Mouse (Mus musculus) CH12F3 (cell line): ENCODE measurements around the gene Apod.
"Not testable (repeated sequence)": the region's sequence is repeated elsewhere in the genome, so short reads cannot be mapped to it uniquely, and the experiment has no call there.

ENCODE experiments used
- in situ Hi-C: fragments of 300-500 bp; cut with MboI; formaldehyde crosslinking; loops from 2 replicates; pipeline ENCODE4 v1.14.3; 2020; ENCODE audit warnings: low sequenced_read_pairs

Gene Apod

GRCm38 (mm10) chr16:31314497-31315233, at the start of gene Apod:
Gene Apod, minus strand, starts transcription at chr16:31314808.
- in situ Hi-C loops: no loop called here

DNA sequence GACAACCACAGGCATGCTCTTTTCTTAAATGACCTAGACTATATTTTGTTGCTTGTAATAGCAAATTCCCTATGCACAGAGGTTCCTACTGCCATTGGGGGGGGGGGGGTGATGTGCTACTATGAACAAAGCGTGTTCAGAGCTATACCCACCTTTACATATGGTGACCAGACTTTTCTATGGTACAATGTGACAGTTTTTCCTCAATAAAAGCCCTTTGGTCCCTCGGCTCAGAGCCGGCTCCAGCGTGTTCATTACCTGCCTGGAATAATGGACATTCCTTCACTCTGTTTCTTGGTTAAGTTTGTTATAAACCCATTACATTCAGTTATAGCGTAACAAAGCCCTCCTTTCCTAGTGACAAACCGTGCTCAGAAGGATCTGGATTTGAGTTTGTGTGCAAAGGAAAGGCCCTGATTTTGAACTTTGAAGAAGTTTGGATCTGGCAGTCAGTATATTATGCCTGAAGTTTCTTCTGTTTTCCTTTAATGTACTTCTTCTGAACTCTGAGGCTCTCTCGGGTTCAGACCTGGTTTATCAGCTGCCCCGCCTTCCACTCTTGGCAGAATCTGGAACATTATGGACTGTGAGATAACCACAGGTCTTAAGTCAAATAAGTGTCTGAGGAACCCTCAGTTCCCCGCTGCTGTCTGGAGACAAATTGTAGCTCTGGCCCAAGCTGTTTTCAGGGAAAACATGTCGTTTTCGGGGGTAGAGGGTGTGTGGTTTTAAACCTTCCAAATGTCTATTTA, 49.3 kb upstream of the Apod start:
- in situ Hi-C loops: loop anchor here (25.0 kb wide), 1 partner anchor 777 kb away; the partner anchor contains the start of genes Fam43a and Lsg1

DNA sequence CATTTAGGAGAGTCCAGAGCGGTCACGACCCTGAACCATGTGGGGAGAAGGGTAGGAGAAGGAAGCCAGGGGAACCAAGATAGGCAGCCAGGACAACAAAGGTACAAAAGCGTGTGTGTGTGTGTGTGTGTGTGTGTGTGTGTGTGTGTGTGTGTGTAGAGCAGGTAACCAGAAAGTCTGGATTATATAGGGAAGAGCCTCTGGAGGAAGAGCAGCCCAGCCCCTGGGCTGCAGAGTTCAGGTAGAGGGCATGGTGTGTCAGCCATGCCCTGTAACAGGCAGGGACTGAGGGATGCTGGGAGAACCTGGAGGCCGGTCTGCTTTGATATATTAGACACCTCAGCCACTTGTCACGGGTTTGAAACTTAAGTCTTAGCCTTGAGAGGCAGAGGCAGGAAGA, 44.9 kb upstream of the Apod start:
- in situ Hi-C loops: loop anchor here (25.0 kb wide), 1 partner anchor 772 kb away; the partner anchor contains the start of genes Fam43a and Lsg1

DNA sequence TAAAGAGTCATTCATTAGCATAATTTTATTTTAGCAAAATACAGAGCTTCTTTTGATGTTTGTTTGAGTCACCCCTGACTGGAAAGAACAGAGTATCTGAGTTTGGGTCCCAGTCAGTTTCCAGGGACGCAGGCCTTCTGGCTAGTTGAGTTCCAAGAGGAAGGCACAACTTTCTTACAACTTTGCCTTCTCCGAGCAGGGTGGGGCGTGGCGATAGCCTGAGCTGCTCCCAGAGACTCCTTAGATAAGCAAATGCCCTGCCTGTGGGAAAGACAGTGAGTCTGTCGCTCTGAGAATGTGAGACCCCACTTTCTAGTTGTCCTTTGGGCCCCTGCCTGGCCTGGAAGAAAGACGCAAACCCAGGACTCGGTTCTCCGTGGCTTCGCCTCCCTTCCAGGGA, 44.4 kb upstream of the Apod start:
- in situ Hi-C loops: loop anchor here (25.0 kb wide), 1 partner anchor 772 kb away; the partner anchor contains the start of genes Fam43a and Lsg1

DNA sequence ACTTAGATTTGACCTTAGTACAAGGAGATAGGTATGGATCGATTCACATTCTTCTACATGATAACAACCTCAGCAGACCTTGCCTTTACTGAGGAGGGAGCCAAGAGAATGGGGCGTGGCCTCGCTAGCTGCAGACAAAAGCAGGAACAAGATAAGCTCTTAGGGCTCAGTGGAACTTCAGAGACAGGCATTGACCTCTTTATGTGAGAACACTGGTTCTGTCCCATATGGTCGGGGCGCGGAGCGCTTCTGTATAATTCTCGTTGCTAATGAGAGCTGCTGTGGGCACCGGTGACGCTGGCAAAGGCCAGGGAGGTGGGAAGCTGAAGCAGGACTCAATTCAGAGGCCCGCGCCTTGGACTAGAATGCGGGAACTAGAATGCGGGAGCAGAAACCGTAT, 44.0 kb upstream of the Apod start:
- in situ Hi-C loops: loop anchor here (25.0 kb wide), 1 partner anchor 771 kb away; the partner anchor contains the start of genes Fam43a and Lsg1

DNA sequence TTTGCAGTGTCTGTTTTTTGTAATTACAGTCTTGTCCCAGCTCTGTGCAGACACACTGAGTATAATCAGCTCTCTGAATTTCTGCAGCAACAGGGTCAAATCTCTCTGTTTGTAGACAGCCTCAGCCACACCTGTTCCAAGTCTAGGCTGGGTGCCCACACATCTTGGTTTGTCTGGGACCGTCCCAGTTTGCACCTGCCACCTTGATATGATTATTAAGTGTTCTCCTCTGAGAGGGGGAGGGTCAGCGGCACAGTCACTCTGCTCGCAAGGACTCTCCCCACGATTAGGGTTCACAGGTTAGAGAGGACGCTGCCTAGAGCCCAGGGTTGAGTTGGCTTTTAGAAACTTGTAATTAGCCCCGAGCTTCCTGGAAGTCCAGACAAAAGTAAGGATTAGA, 41.3 kb upstream of the Apod start:
- in situ Hi-C loops: loop anchor here (25.0 kb wide), 1 partner anchor 769 kb away; the partner anchor contains the start of genes Fam43a and Lsg1

GRCm38 (mm10) chr16:31354341-31355329, 40.0 kb upstream of the Apod start:
- in situ Hi-C loops: loop anchor here (25.0 kb wide), 1 partner anchor 767 kb away; the partner anchor contains the start of genes Fam43a and Lsg1

GRCm38 (mm10) chr16:31352996-31353395, 38.4 kb upstream of the Apod start:
- in situ Hi-C loops: loop anchor here (25.0 kb wide), 1 partner anchor 766 kb away; the partner anchor contains the start of genes Fam43a and Lsg1

GRCm38 (mm10) chr16:31347581-31347980, 33.0 kb upstream of the Apod start:
- in situ Hi-C loops: no loop called here

DNA sequence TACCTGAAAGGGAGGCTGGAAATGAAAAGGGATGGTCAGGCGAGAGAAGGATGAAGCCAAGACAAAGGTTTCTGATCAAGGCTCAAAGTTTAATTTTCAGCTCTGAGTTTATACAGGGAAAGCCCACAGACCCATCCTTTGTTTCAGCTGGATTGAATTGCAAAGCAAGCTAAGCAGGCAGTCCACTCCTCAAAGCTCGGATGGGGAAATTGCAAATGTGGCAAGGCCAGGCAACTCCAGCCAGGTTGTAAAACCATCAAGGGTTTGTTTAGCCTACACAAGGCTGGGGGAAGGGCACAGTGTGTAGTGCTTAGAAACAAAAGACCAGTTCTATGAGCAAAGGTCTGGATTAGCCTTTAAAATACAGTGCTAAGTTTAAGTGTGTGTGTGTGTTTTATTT, 28.4 kb upstream of the Apod start:
- in situ Hi-C loops: no loop called here

DNA sequence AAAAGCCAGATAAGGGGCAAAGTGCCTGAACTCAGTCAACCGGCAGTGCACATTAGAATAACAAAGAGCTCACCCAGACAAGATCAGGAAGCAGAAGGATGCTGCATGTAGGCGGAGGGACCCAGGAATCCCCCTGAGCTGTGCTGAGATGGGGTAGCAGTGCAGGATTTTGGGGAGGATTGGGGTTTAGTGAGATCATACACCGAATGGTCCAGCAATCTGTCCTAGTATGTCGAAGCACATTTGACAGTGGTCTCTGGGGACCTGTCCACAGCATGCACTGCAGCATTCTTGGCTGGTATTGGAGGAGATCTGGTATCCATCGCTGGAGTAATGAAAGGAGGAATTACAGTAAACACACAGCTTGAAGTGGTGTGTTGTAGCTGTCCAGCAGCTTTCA, 27.9 kb upstream of the Apod start:
- in situ Hi-C loops: no loop called here

DNA sequence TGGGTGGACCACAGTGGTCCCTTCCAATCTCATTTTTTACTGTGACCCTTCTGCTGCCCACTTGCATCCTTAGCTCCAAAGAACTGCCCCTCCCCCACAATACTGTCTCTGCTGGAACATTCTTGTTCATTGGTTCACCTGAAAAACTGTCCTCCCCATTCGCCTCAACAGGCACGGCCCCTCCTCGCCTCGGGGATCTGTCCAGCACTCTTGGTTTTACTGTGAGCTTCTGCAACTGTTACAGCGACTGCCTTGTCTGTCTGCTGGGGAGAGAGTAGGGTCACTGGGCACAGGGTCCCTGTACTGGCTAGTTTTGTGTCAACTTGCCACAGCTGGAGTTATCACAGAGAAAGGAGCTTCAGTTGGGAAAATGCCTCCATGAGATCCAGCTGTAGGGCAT, 24.7 kb upstream of the Apod start:
- in situ Hi-C loops: no loop called here

DNA sequence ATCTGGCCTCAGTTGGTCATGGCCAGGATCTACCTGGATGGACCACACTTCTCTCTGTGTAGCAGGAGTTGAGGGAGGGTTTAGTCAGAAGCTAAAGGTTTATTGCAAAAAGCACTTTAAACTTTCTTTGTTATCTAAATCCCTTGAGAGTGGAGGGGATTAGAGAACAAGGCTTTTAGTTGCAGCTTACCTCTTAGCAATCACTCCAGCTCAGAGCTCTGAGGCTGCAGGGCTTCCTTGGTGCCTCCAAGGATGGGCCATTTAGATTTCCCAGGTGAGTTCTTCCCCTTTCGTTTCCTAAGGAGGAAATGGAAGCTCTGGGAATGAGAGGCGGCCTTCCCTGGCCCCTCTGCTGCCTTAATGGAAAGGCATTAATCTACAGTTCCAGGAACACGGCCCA, 23.3 kb upstream of the Apod start:
- in situ Hi-C loops: no loop called here

GRCm38 (mm10) chr16:31334796-31335195, 20.2 kb upstream of the Apod start:
- in situ Hi-C loops: no loop called here

DNA sequence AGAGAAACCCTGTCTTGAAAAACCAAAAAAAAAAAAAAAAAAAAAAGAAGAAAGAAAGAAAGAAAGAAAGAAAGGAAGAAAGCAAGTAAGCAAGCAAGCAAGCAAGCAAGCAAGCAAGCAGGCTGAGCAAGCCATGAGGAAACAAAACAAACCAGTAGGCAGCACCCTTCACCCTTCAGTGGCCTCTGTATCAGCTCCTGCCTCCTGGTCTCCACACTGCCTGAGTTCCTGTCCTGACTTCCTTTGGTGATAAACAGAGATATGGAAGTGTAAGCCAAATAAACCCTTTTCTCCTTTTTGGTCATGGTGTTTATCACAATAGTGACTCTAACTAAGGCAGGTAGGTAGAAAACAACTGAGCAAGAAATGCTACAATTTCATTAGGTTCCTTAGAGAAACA, 18.0 kb upstream of the Apod start:
- in situ Hi-C loops: no loop called here

GRCm38 (mm10) chr16:31330970-31331369, 16.4 kb upstream of the Apod start:
- in situ Hi-C loops: not testable (repeated sequence)

GRCm38 (mm10) chr16:31329668-31330067, 15.1 kb upstream of the Apod start:
- in situ Hi-C loops: no loop called here

DNA sequence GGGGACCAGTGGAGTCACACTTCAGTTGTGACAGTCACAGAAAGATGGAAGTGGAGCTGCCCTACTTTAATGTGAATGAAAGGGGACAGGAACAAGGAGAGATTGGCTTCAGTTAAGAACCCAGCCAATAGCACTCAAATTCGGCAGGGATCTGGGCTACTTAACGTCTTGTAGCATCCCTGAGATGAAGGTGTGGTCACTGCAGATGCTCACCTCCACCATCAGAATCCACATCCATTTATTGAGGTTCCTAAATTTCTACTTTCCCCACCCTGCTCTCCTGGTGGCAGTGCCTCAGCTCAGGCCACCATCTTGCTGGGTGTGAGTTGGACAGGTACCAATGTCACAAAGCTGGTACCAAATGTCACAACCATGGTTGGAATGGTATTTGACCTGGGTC, 13.3 kb upstream of the Apod start:
- in situ Hi-C loops: no loop called here

DNA sequence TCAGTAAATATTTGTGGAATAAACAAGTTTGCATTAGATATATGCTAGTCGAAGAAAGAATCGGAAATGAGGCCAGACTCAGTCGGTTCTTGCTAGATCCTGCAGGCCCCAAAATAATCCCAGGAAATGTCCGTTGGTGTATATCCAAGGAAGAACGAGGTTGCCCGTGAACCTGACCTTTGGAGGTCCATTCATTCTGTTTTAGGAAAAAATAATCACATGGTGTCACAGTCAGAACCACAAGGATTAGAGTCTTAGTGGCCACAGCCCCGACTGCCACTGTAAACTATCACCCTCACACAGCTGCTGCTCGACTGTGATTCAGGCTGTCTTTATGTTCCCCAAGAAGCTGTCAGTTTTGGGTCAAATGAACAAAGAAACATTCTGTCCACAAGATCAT, 12.8 kb upstream of the Apod start:
- in situ Hi-C loops: no loop called here

DNA sequence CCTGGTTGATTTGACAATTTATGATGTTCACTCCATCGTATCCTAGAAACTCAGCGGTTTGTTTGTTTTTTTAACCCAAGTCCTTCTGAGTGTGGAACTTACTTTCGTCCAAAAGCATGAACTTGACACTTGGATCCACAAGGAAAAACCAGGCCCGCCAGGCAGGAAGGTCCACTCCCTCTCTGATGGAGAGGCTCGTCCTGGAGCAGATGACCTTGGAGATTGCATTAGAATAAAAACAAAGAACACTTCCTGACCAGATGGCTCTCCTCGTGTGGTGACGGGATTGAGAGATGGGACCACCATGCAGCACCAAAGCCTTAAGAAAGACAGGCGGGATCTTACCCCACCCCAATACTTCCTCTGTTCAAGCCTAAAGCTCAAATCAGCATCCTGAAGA, 12.1 kb upstream of the Apod start:
- in situ Hi-C loops: no loop called here

DNA sequence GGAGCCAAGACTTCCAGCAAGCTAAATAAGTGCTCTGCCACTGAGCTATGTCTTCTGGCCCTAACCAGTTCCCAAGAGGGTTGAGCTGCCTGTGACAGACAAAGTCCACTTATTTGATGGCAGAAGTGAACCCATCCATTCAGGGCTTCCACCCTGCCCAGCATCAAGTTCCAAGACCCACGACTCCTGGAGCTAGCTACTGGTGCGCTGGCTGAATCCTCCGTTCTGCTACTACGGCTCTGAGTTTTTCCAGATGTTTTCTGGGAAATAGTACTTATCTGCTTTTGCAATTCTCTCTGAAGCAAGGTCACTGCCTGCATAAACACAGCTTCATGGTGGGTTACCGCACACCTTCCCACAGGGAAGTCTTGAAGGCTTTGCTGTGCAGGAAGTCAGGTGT, 11.4 kb upstream of the Apod start:
- in situ Hi-C loops: no loop called here
